Comparison of ENCODE assay signal across 14 mouse cellular contexts in the genomic region with DNA sequence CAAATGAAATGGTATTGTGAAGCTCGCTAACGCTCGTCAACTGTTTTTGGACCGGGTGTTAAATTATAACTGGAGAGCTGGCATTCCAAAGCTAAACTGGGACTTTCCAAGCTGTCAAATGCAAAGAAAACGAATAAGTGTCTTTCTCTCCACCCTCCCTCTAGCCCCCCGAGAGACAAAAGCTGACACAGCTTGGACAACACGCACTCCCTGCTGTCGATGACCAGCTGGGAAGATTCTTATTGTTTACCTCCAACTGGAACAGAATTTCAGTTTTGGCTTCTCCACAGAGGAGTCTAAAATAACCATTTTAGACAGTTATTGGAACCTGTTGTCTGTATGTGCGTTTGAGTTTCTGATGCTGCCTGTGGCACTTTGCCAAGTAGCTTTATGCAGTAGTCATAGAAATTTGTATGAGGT.
DNase-seq lines count a peak whose midpoint lies in the region; ATAC-seq lines count a peak whose summit lies in the region.
"Had no signal": no experiment of that assay in that cellular context is flagged by ENCODE, and none has a peak within 500 bp of the region (broad histone marks: within the 10 kb centered on the region; RNA-seq: fewer than 3 reads in every experiment).

No protein-coding gene starts in this region.

- DNase-seq in forebrain, embryonic 10.5 days (ENCODE audit: extremely low spot score, low spot score): no peak
- DNase-seq in left cerebral cortex, adult 11 months (ENCODE audit: low spot score): peak; percentile 32
- no peak for DNase-seq in left cerebral cortex, adult 9 months (ENCODE audit: low spot score in 2 of 2)
- peak; percentile 63 to 79 for DNase-seq in right cerebral cortex, postnatal 10 days (ENCODE audit: low spot score in 2 of 2)
- DNase-seq in right cerebral cortex, adult 2 months (ENCODE audit: low spot score in 2 of 2): no peak
- DNase-seq in telencephalon, adult 2 months (ENCODE audit: low read depth, low spot score): peak; percentile 65
- DNase-seq in adrenal gland, postnatal 10 days: no peak
- DNase-seq: cerebellum, adult 9-10 months; gastrocnemius, postnatal 10 days; liver, embryonic 13.5 days had no signal

- peak; percentile 14; the same call in 1 of the 2 replicates for ATAC-seq in forebrain, embryonic 13.5 days

- H3K4me2 ChIP-seq in forebrain, embryonic 13.5 days: no peak overlapping the region
- H3K4me2 ChIP-seq: hindbrain, embryonic 12.5 days; liver, embryonic 13.5 days had no signal

- no peak overlapping the region for H3K9ac ChIP-seq in forebrain, embryonic 13.5 days
- H3K9ac ChIP-seq: hindbrain, embryonic 12.5 days; liver, embryonic 13.5 days had no signal

- no peak overlapping the region for H3K4me3 ChIP-seq in forebrain, embryonic 13.5 days
- H3K4me3 ChIP-seq in forebrain, embryonic 10.5 days: no peak overlapping the region
- H3K4me3 ChIP-seq: hindbrain, embryonic 12.5 days; liver, embryonic 13.5 days; myocyte had no signal

- no peaks in the 10 kb centered on the region for H3K27me3 ChIP-seq in forebrain, embryonic 13.5 days
- peaks cover 26% of the 10 kb centered on the region for H3K27me3 ChIP-seq in forebrain, embryonic 10.5 days (ENCODE audit: poor library complexity, severe bottlenecking)
- H3K27me3 ChIP-seq: hindbrain, embryonic 12.5 days; liver, embryonic 13.5 days had no signal

- 42% methylated on average over 9 of the region's 9 CpGs for WGBS in forebrain, embryonic 13.5 days
- WGBS in forebrain, embryonic 10.5 days: 78% methylated on average over 9 of the region's 9 CpGs

- no peaks in the 10 kb centered on the region for H3K9me3 ChIP-seq in forebrain, embryonic 13.5 days (replicated peaks)
- H3K9me3 ChIP-seq in forebrain, embryonic 10.5 days: no peaks in the 10 kb centered on the region
- H3K9me3 ChIP-seq: hindbrain, embryonic 12.5 days; liver, embryonic 13.5 days had no signal

- peaks cover 50% of the 10 kb centered on the region for H3K4me1 ChIP-seq in forebrain, embryonic 13.5 days
- H3K4me1 ChIP-seq in forebrain, embryonic 10.5 days: peaks cover 27% of the 10 kb centered on the region
- H3K4me1 ChIP-seq: liver, embryonic 13.5 days had no signal

- peak overlapping the region; percentile 20 for H3K27ac ChIP-seq in forebrain, embryonic 13.5 days
- no peak overlapping the region for H3K27ac ChIP-seq in forebrain, embryonic 10.5 days
- H3K27ac ChIP-seq: hindbrain, embryonic 12.5 days; kidney, postnatal 0 days; liver, embryonic 13.5 days had no signal

- H3K36me3 ChIP-seq in forebrain, embryonic 13.5 days (ENCODE audit: poor library complexity, severe bottlenecking): no peaks in the 10 kb centered on the region
- H3K36me3 ChIP-seq in forebrain, embryonic 10.5 days (replicated peaks): no peaks in the 10 kb centered on the region
- H3K36me3 ChIP-seq: hindbrain, embryonic 12.5 days; liver, embryonic 13.5 days had no signal

Comparison
In these comparisons a context has a peak if more than half of its experiments do, and no peak if none do; other contexts are left out.
1. DNase-seq: peak in left cerebral cortex, adult 11 months (single experiment), right cerebral cortex, postnatal 10 days (2 of 2) and telencephalon, adult 2 months (single experiment); none in forebrain, embryonic 10.5 days (single experiment), left cerebral cortex, adult 9 months (0 of 2), right cerebral cortex, adult 2 months (0 of 2) and adrenal gland, postnatal 10 days (single experiment).